Mouse (Mus musculus): ENCODE results near the gene Atg10.

DNA sequence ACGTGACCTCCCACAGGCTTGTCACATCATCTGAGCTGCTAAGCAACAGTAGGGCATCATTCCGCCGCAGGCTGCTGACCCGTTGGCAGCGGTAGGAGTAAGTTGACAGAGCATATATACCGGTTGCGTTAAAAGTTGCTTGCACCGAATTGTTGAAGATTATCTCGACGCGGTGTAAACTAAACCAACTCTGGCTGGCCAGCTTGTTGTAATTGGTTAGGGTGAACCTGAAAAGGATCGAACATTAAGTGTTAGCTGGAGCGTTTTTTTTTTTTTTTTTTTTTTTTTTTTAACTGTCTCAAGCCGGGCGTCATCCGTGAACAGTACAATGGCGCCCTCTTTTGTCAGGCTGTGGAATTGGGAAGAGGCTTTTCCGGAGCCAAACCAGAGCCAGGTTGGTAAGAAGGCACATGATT is 337.2 kb downstream of the Atg10 start:
- no peak for TF ChIP-seq EP300 (IDR thresholded peaks at IDR 0.05; ENCODE audit: low read depth)
- TF ChIP-seq CTCF (IDR thresholded peaks at IDR 0.05; ENCODE audit: low read depth), result peak; percentile 74

Measured in heart, postnatal 0 days (tissue).